Mouse (Mus musculus) ovary, adult 18-20 months (tissue): Measurements from ENCODE around the gene Mvd.

Experiments
- DNase-seq: peaks from one replicate; pipeline ENCODE4 v3.0.0; 2022; ENCODE audit warnings: low spot score, mixed read lengths

Mvd gene

GRCm38 (mm10) chr8:122457171-122457570, 13.9 kb upstream of the Mvd start:
- no peak for DNase-seq

GRCm38 (mm10) chr8:122454409-122454808, 11.2 kb upstream of the Mvd start:
- DNase-seq, result no peak

- DNase-seq, result no peak
Observed at GRCm38 (mm10) chr8:122452154-122452553, 8.9 kb upstream of the Mvd start.

GRCm38 (mm10) chr8:122451161-122451703, 8.0 kb upstream of the Mvd start:
- DNase-seq, result no peak

- no peak for DNase-seq
Observed at GRCm38 (mm10) chr8:122445203-122445602, 2.0 kb upstream of the Mvd start.

- DNase-seq, result peak; percentile 75
Observed at GRCm38 (mm10) chr8:122444058-122444748, 981 bp upstream of the Mvd start.

GRCm38 (mm10) chr8:122442781-122443180, 441 bp downstream of the Mvd start:
- DNase-seq, result no peak

- no peak for DNase-seq
Observed at GRCm38 (mm10) chr8:122442356-122442755, 866 bp downstream of the Mvd start.

GRCm38 (mm10) chr8:122441326-122441725, 1.9 kb downstream of the Mvd start:
- DNase-seq, result no peak

- no peak for DNase-seq
Observed at GRCm38 (mm10) chr8:122439336-122439735, 3.9 kb downstream of the Mvd start.

- DNase-seq, result no peak
Observed at GRCm38 (mm10) chr8:122437708-122438331, 5.4 kb downstream of the Mvd start.

GRCm38 (mm10) chr8:122436586-122437125, 6.6 kb downstream of the Mvd start:
- DNase-seq, result no peak

GRCm38 (mm10) chr8:122436146-122436545, 7.1 kb downstream of the Mvd start:
- no peak for DNase-seq

- no peak for DNase-seq
Observed at GRCm38 (mm10) chr8:122435375-122435774, 7.8 kb downstream of the Mvd start.

GRCm38 (mm10) chr8:122433269-122433905, 9.8 kb downstream of the Mvd start:
- DNase-seq, result no peak

GRCm38 (mm10) chr8:122432443-122433268, 10.6 kb downstream of the Mvd start, which contains the start of gene Cyba:
Gene Cyba (minus strand): TSS chr8:122432930.
- peak; percentile 60 for DNase-seq

GRCm38 (mm10) chr8:122431694-122432442, 11.4 kb downstream of the Mvd start:
- no peak for DNase-seq

GRCm38 (mm10) chr8:122430646-122431045, 12.6 kb downstream of the Mvd start:
- no peak for DNase-seq

- DNase-seq, result no peak
Observed at GRCm38 (mm10) chr8:122430058-122430636, 13.1 kb downstream of the Mvd start.

- no peak for DNase-seq
Observed at GRCm38 (mm10) chr8:122428163-122428562, 15.1 kb downstream of the Mvd start.

GRCm38 (mm10) chr8:122427607-122428006, 15.6 kb downstream of the Mvd start:
- DNase-seq, result no peak
